Mouse (Mus musculus) bone marrow macrophage, adult 2 months (primary cell): ENCODE measurements around the gene Trim62.

ENCODE experiments used
- CTCF ChIP-seq: IDR thresholded peaks from 2 replicates; pipeline ENCODE4 v1.5.1; 2012; ENCODE audit warnings: low read depth, mild to moderate bottlenecking, low read length, moderate library complexity
- POLR2A ChIP-seq: IDR thresholded peaks from 2 replicates; pipeline ENCODE4 v1.6.1; 2012; ENCODE audit warnings: mild to moderate bottlenecking, low read depth, low read length, borderline replicate concordance

GRCm38 (mm10) chr4:128857212-128857611 lies 26.2 kb upstream of the Trim62 start:
- TF ChIP-seq POLR2A (no peak), CTCF (no peak)
